Mouse (Mus musculus): ENCODE measurements around the gene 1700125H20Rik. TPM values are rescaled to one million over a fixed set of nuclear protein-coding genes. Genes with fewer than 3 reads are reported as not detected.

1700125H20Rik gene
- polyA plus RNA-seq, 1 experiment from 2014 or later: 0.43 TPM

DNA sequence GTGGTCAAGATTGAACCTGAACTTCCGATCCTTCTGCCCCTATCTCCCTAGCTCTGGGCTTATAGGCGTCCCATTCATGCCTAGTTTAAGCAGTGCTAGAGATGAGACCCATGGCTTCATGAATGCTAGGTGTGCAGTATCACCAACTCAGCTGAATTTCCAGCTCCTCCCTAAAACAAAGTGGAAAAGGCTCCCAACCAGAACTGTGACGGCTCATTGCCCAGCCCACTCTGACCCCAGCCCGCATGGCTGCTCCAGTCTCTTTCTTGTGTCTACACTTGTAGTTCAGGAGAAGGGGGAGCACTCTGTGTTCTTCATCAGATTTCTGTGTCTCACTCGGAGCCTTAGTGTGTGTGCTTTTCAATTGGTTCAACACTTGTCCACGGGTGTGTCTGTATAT lies 14.6 kb downstream of the 1700125H20Rik start:
- Histone ChIP-seq H3K4me3 (replicated peaks) (no peak overlapping the region), H3K27ac (no peak overlapping the region), H3K9me3 (no peaks in the 10 kb centered on the region), H3K27me3 (no peaks in the 10 kb centered on the region), H3K4me2 (no peak overlapping the region), H3K4me1 (replicated peaks) (0 out of 2 replicates have a peak, but pooled peaks cover 3% of the 10 kb centered on the region), H3K36me3 (peaks cover 17% of the 10 kb centered on the region), H3K9ac (replicated peaks) (no peak overlapping the region)
- no peak for ATAC-seq (ENCODE audit: insufficient number of reproducible peaks, insufficient read depth, low FRiP score, low TSS enrichment, low read depth)
- WGBS: 95% methylated on average over 6 of the region's 6 CpGs

DNA sequence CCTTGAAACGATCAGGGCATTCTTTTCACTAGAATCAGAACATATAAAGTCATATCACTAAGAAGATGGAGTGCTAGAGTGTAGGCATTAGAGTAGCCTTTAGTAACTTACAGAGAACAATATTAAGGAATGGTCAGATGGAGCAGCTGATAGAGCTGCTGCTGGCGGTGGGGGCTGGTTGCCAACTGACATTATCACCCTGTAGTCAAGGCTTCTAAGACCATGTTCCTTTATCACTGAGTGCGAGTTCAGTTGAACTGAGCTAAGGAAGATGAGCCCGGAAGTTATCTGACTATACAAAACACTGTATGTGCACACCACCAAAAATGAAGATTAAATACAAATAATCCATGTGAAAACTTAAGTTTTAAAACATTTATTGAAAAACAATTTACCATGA lies 18.9 kb downstream of the 1700125H20Rik start:
- Histone ChIP-seq H3K36me3 (peaks cover 55% of the 10 kb centered on the region), H3K4me1 (replicated peaks) (no peaks in the 10 kb centered on the region), H3K4me2 (no peak overlapping the region), H3K9me3 (no peaks in the 10 kb centered on the region), H3K27ac (no peak overlapping the region), H3K4me3 (replicated peaks) (no peak overlapping the region), H3K9ac (replicated peaks) (no peak overlapping the region), H3K27me3 (no peaks in the 10 kb centered on the region)
- ATAC-seq (ENCODE audit: insufficient number of reproducible peaks, insufficient read depth, low FRiP score, low TSS enrichment, low read depth): no peak
- 95% methylated on average over 4 of the region's 4 CpGs for WGBS

DNA sequence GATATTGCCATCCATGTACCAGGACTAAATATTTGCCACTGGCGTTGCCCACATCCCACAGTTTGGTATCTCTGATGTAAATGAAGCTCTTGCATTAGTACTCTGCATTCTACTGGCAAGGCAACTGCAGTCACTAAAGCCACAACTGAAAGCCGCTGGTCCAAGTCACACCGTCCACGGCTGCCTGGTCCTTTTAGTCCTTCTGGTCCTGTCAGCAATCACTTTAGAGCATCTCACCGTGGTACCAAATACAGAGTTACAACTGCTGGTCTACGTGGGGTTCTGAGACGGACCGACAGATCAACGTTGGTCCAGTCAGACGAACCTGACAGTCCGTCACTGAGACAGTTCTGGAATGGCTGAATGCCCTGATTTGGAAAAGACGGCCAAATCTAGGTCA lies 20.5 kb downstream of the 1700125H20Rik start:
- no peak overlapping the region for H3K4me3 ChIP-seq (replicated peaks)
- no peaks in the 10 kb centered on the region for H3K27me3 ChIP-seq
- H3K9me3 ChIP-seq: no peaks in the 10 kb centered on the region
- no peak overlapping the region for H3K27ac ChIP-seq
- 94% methylated on average over 12 of the region's 12 CpGs for WGBS
- H3K4me2 ChIP-seq: no peak overlapping the region
- H3K4me1 ChIP-seq (replicated peaks): no peaks in the 10 kb centered on the region
- no peak overlapping the region for H3K9ac ChIP-seq (replicated peaks)
- peaks cover 71% of the 10 kb centered on the region for H3K36me3 ChIP-seq
- no peak for ATAC-seq (ENCODE audit: insufficient number of reproducible peaks, insufficient read depth, low FRiP score, low TSS enrichment, low read depth)

DNA sequence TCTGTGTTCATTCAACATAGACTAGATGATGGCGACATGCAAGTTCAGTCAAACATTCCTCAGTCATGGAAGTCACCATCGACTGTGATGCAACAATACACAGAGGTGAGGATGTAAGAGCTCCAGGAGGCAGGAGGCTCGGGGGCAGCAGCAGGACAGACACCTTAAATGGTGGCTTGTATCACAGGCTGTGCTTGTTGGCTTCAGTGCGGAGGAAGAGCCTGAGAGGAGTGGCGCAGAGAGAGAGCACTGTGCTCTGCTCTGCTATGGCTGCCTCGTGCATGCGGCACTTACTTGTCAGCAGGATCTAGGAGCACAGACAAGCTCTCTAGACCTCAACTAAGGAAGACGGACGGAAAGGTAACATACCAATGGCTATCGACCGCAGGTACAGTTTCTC lies 24.0 kb downstream of the 1700125H20Rik start:
- H3K4me3 ChIP-seq (replicated peaks): no peak overlapping the region
- H3K9ac ChIP-seq (replicated peaks): no peak overlapping the region
- H3K9me3 ChIP-seq: no peaks in the 10 kb centered on the region
- H3K27me3 ChIP-seq: no peaks in the 10 kb centered on the region
- no peak for ATAC-seq (ENCODE audit: insufficient number of reproducible peaks, insufficient read depth, low FRiP score, low TSS enrichment, low read depth)
- no peaks in the 10 kb centered on the region for H3K4me1 ChIP-seq (replicated peaks)
- H3K4me2 ChIP-seq: no peak overlapping the region
- 93% methylated on average over 11 of the region's 11 CpGs for WGBS
- peaks cover 91% of the 10 kb centered on the region for H3K36me3 ChIP-seq
- no peak overlapping the region for H3K27ac ChIP-seq

DNA sequence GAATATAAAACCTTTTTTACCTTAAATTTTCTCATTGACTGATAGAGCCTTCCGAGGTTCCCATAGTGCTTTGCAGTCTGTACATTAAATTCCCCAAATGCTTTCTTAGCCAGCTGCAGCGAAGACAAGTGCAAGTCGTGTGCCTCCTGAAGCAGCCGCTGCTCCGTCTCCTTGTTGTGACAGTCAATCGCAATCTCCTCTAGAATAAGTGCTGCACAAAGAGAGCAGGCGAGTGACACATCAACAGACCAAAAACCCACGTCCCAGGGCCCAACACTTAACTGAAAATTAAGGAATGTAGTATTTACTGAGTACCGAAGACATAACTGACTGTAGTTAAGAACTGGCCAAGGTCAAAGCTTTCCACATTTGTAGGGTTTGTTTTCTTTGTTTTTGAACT lies 25.8 kb downstream of the 1700125H20Rik start:
- Histone ChIP-seq H3K27me3 (no peaks in the 10 kb centered on the region), H3K27ac (no peak overlapping the region), H3K9me3 (no peaks in the 10 kb centered on the region), H3K4me2 (no peak overlapping the region), H3K4me1 (replicated peaks) (no peaks in the 10 kb centered on the region), H3K9ac (replicated peaks) (no peak overlapping the region), H3K4me3 (replicated peaks) (no peak overlapping the region), H3K36me3 (peaks cover 90% of the 10 kb centered on the region)
- WGBS: 91% methylated on average over 9 of the region's 9 CpGs
- ATAC-seq (ENCODE audit: insufficient number of reproducible peaks, insufficient read depth, low FRiP score, low TSS enrichment, low read depth): no peak

DNA sequence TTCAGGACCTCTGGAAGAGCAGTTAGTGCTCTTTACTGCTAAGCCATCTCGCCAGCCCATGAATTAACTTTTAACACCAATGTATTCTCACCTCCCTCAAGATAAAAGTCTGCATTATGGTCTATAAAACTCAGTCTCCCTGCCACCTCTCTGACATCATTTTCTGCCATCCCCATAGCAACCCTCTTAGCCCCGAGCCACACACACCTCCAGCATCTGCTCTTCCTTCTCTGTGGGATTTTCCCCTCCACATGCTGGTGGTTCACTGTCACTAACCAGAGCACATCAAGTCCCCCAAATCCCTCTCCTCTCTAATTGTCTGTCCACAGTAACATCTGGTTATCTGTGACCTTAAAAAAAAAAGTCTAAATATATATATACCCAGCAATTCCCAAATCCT lies 28.7 kb downstream of the 1700125H20Rik start:
- no peak for ATAC-seq (ENCODE audit: insufficient number of reproducible peaks, insufficient read depth, low FRiP score, low TSS enrichment, low read depth)
- no peaks in the 10 kb centered on the region for H3K4me1 ChIP-seq (replicated peaks)
- no peak overlapping the region for H3K4me3 ChIP-seq (replicated peaks)
- peaks cover 95% of the 10 kb centered on the region for H3K36me3 ChIP-seq
- H3K9ac ChIP-seq (replicated peaks): no peak overlapping the region
- no peak overlapping the region for H3K4me2 ChIP-seq
- no peaks in the 10 kb centered on the region for H3K27me3 ChIP-seq
- WGBS: 73% methylated on average over 2 of the region's 2 CpGs
- no peaks in the 10 kb centered on the region for H3K9me3 ChIP-seq
- no peak overlapping the region for H3K27ac ChIP-seq

DNA sequence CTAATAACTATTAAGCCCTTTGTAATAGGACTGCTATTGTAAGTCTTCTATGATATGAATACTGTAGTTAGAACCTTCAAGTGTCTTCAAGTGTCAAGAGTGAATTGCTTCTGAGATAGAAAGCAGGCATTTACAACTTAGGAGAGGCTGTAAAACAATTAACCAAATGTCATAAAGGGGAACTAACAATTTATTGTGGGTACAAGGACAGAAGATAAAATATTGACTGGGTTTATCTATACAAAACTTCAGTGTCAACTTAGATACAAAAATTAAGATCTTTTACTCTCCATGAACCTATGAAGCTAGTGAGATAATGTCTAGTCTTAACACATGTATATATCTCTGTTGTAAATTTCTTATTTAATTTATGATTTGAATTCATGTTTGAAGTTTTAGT lies 36.0 kb downstream of the 1700125H20Rik start:
- H3K36me3 ChIP-seq: peaks cover 95% of the 10 kb centered on the region
- H3K9me3 ChIP-seq: no peaks in the 10 kb centered on the region
- no peak for ATAC-seq (ENCODE audit: insufficient number of reproducible peaks, insufficient read depth, low FRiP score, low TSS enrichment, low read depth)
- no peak overlapping the region for H3K4me2 ChIP-seq
- H3K9ac ChIP-seq (replicated peaks): no peak overlapping the region
- H3K27me3 ChIP-seq: no peaks in the 10 kb centered on the region
- H3K27ac ChIP-seq: no peak overlapping the region
- H3K4me1 ChIP-seq (replicated peaks): no peaks in the 10 kb centered on the region
- H3K4me3 ChIP-seq (replicated peaks): no peak overlapping the region

DNA sequence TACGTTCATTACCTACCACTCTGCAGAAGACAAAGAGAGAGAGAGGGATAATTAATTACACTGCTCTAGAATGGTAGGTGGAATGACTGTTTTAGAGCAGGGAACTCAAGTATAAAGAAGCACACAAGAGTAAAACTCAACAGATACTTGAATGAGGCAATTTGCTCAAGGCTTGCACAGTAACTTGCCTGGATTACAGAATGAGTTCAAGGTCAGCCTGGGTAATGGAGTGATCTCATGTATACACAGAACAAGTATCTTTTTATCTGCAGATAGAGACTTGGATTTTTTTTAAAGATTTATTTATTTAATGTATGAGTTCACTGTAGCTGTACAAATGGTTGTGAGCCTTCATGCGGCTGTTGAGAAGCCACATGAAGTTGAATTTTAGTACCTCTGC lies 40.9 kb downstream of the 1700125H20Rik start:
- 90% methylated on average over 2 of the region's 2 CpGs for WGBS
- Histone ChIP-seq H3K27me3 (no peaks in the 10 kb centered on the region), H3K4me3 (replicated peaks) (no peak overlapping the region), H3K27ac (no peak overlapping the region), H3K4me1 (replicated peaks) (no peaks in the 10 kb centered on the region), H3K9ac (replicated peaks) (no peak overlapping the region), H3K4me2 (no peak overlapping the region), H3K9me3 (no peaks in the 10 kb centered on the region), H3K36me3 (peaks cover 93% of the 10 kb centered on the region)
- no peak for ATAC-seq (ENCODE audit: insufficient number of reproducible peaks, insufficient read depth, low FRiP score, low TSS enrichment, low read depth)

DNA sequence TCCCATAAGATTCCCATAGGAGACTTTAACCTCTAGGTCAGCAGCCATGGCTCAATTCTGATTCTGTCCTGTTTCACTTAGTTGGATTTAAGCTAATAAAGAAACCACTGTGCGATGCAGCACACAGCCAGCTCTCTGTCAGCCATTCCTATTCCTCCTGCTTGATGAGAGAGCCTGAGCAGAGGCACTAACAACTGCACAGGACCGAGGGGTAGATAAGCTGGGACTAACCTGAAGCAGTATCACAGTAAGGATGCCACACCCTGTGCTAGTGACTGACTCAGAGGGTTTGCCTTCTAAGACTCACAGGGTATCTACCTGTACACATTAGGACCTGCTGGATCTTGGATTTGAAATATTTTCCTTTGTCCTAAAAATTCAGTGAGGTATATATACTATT lies 43.0 kb downstream of the 1700125H20Rik start:
- H3K27me3 ChIP-seq: no peaks in the 10 kb centered on the region
- H3K4me1 ChIP-seq (replicated peaks): no peaks in the 10 kb centered on the region
- H3K27ac ChIP-seq: no peak overlapping the region
- WGBS: 92% methylated on average over 2 of the region's 2 CpGs
- ATAC-seq (ENCODE audit: insufficient number of reproducible peaks, insufficient read depth, low FRiP score, low TSS enrichment, low read depth): no peak
- no peak overlapping the region for H3K9ac ChIP-seq (replicated peaks)
- no peak overlapping the region for H3K4me2 ChIP-seq
- H3K36me3 ChIP-seq: peaks cover 80% of the 10 kb centered on the region
- no peaks in the 10 kb centered on the region for H3K9me3 ChIP-seq
- no peak overlapping the region for H3K4me3 ChIP-seq (replicated peaks)

DNA sequence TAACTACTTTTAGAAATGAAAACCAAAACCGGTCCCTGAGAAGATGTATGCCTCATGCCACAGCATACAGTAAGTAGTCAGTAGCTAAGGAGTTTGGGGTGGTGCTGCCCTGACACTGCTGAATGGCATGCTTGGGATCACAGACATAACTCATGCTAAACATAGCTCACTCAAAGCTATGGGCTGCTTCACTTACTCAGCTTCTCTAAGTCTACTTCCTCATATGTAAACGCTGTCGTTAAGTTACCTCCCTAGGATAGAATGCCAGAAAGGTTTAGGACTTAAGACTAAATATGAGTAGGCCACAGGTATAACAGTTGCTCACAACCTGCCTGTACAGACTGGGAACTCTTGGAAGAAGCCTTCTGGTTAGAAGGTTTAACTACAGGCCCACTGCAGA lies 44.5 kb downstream of the 1700125H20Rik start:
- Histone ChIP-seq H3K4me2 (no peak overlapping the region), H3K36me3 (peaks cover 66% of the 10 kb centered on the region), H3K27ac (no peak overlapping the region), H3K4me1 (replicated peaks) (no peaks in the 10 kb centered on the region), H3K9ac (replicated peaks) (no peak overlapping the region), H3K27me3 (no peaks in the 10 kb centered on the region), H3K4me3 (replicated peaks) (no peak overlapping the region), H3K9me3 (no peaks in the 10 kb centered on the region)
- WGBS: 91% methylated on average over 3 of the region's 3 CpGs
- ATAC-seq (ENCODE audit: insufficient number of reproducible peaks, insufficient read depth, low FRiP score, low TSS enrichment, low read depth): no peak

DNA sequence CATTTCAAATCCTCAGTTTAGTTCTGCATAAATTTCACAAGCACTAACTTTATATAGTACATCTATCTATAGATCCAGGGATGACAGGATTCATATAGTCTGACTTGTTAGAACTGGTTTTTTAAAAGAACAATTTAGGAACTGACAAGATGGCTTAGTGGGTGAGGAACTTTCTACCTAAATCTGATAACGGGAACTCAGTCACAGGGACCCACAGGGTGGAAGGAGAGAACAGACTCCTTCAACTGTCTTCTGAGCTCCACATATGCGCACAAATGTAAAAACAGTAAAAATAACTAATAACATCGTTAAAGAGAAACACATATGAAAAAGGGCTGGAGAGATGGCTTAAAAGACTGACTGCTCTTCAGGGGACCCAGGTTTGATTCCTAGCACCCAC lies 48.8 kb downstream of the 1700125H20Rik start:
- WGBS: 89% methylated on average over 3 of the region's 3 CpGs
- no peak overlapping the region for H3K27ac ChIP-seq
- H3K36me3 ChIP-seq: peaks cover 42% of the 10 kb centered on the region

DNA sequence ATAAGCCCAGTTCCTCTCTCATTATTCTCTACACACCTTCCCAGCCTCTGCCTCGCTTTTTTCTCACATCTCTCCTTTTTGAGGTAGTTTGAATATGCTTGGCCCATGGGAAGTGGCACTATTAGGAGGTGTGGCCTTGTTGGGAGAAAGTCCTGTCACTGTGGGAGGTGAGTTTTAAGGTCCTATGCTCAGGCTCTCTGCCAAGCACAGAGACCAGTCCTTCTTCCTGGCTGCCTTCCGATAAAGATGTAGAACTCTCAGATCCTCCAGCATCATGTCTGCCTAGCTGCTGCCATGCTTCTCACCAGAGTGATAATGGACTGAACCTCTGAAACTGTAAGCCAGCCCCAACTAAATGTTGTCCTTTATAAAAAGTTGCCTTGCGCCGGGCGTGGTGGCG lies 52.4 kb downstream of the 1700125H20Rik start:
- 99% methylated on average over 6 of the region's 6 CpGs for WGBS
- no peaks in the 10 kb centered on the region for H3K4me1 ChIP-seq (replicated peaks)
- H3K9me3 ChIP-seq: 0 out of 2 replicates have a peak, but pooled peaks cover 3% of the 10 kb centered on the region
- no peak overlapping the region for H3K4me2 ChIP-seq
- peaks cover 38% of the 10 kb centered on the region for H3K36me3 ChIP-seq
- H3K27ac ChIP-seq: no peak overlapping the region
- H3K27me3 ChIP-seq: no peaks in the 10 kb centered on the region
- H3K4me3 ChIP-seq (replicated peaks): no peak overlapping the region
- no peak overlapping the region for H3K9ac ChIP-seq (replicated peaks)
- no peak for ATAC-seq (ENCODE audit: insufficient number of reproducible peaks, insufficient read depth, low FRiP score, low TSS enrichment, low read depth)

More for the DNA sequence above, 48.8 kb downstream of the 1700125H20Rik start:
- Histone ChIP-seq H3K9ac (replicated peaks) (no peak overlapping the region), H3K4me1 (replicated peaks) (no peaks in the 10 kb centered on the region), H3K9me3 (no peaks in the 10 kb centered on the region), H3K4me3 (replicated peaks) (no peak overlapping the region), H3K27me3 (no peaks in the 10 kb centered on the region), H3K4me2 (no peak overlapping the region)
- no peak for ATAC-seq (ENCODE audit: insufficient number of reproducible peaks, insufficient read depth, low FRiP score, low TSS enrichment, low read depth)
